Mouse (Mus musculus): ENCODE measurements around the gene Tbcd.

DNA sequence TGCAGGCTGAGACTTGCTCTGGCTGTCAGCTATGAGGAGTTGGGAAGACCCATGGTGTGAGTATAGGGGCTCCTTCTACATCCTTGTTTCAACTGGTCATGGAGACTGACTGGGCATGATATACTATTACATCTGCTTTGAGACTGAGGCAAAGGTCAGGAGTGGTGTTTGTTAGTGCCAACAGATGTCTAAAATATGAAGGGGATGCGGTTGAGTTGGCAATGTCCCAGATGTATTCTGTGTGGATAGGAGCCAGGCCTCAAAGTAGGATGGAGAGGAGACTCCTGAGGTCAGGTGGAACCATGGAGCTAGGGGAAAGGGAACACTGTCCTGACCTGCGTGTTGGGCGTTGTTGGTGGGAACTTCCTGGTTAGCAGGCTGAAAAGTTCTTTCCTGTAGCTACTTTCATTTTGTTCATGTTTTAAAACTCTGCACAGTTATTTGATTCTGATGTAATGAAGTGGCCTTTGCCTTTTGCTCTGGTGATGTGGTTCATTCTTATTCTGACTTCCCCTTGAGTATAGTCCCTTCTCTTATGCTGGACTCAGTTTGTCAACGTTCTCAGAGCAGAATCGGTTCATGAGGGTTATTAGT is 99.6 kb downstream of the Tbcd start:
- TF ChIP-seq NANOG (IDR thresholded peaks at IDR 0.05; ENCODE audit: borderline replicate concordance, low read length) (no peak), CTCF (conservative IDR thresholded peaks at IDR 0.05; ENCODE audit: low read length) (no peak)
